Mouse (Mus musculus) intestine, embryonic 16.5 days (tissue): ENCODE data around the gene Nfe2l2. TPM values are rescaled to one million over a fixed set of nuclear protein-coding genes. Genes with fewer than 3 reads are reported as not detected.

Source experiments
- ATAC-seq: fragments of 200-750 bp; cut with Nextera tagmentation; 2 replicates; pipeline ENCODE4 v1.8.0; 2017; ENCODE audit warnings: moderate TSS enrichment, moderate library complexity
- H3K27ac ChIP-seq: fragments of 300-500 bp; sonication (generic); 2 replicates; pipeline ENCODE4 v1.5.1; 2014; ENCODE audit warnings: mild to moderate bottlenecking, low read length
- H3K27me3 ChIP-seq: fragments of 300-500 bp; sonication (generic); replicated peaks from 2 replicates; pipeline ENCODE4 v1.6.1; 2014; ENCODE audit warnings: low read length, control low read depth, mixed read lengths; ENCODE audit not compliant: control insufficient read depth, insufficient read depth
- H3K36me3 ChIP-seq: fragments of 300-500 bp; sonication (generic); 2 replicates; pipeline ENCODE4 v1.6.1; 2014; ENCODE audit warnings: low read length, control low read depth; ENCODE audit not compliant: control insufficient read depth, insufficient read depth
- H3K4me1 ChIP-seq: fragments of 300-500 bp; sonication (generic); 2 replicates; pipeline ENCODE4 v1.6.1; 2014; ENCODE audit warnings: low read length, control low read depth, mixed read lengths; ENCODE audit not compliant: control insufficient read depth, insufficient read depth
- H3K4me2 ChIP-seq: fragments of 300-500 bp; sonication (generic); 2 replicates; pipeline ENCODE4 v1.6.1; 2014; ENCODE audit warnings: low read depth, low read length, control low read depth
- H3K4me3 ChIP-seq: fragments of 300-500 bp; sonication (generic); 2 replicates; pipeline ENCODE4 v1.5.1; 2014; ENCODE audit warnings: mild to moderate bottlenecking, low read length
- H3K9ac ChIP-seq: fragments of 300-500 bp; sonication (generic); 2 replicates; pipeline ENCODE4 v1.6.1; 2014; ENCODE audit warnings: low read depth, low read length
- H3K9me3 ChIP-seq: fragments of 300-500 bp; sonication (generic); 2 replicates; pipeline ENCODE4 v1.6.1; 2016; ENCODE audit warnings: low read length, control low read depth; ENCODE audit not compliant: control insufficient read depth
- WGBS: fragments of 180-500 bp; shearing (Covaris S2); extraction: QIAGEN DNeasy Blood & Tissue Kit; methylation state at CpG from one replicate; pipeline ENCODE4 v1.1.7; 2014; 5-methylcytosine and 5-hydroxymethylcytosine counted together
- microRNA-seq: library from miRNA; unstranded; fragments of <30 nt; microRNA quantifications from one replicate; pipeline ENCODE4, GENCODE M21; 2016
- polyA plus RNA-seq: library from polyadenylated mRNA; unstranded; fragments of >200 nt; fragmentation: Nextera tagmentation; extraction: Ambion mirVana; gene quantifications from 2 replicates; pipeline ENCODE4 v1.2.1, GENCODE M21; 2015

Gene Nfe2l2
- polyA plus RNA-seq, 1 experiment from 2014 or later, result 112 TPM

- no peaks in the 10 kb centered on the region for H3K27me3 ChIP-seq
- ATAC-seq, result peak; percentile 32; the same call in 1 of the 2 replicates
- H3K36me3 ChIP-seq, result no peaks in the 10 kb centered on the region
- no peak overlapping the region for H3K9ac ChIP-seq
- WGBS, result 53% methylated on average over 6 of the region's 6 CpGs
- H3K4me3 ChIP-seq, result no peak overlapping the region
- H3K4me1 ChIP-seq, result peaks cover 8% of the 10 kb centered on the region
- H3K9me3 ChIP-seq, result no peaks in the 10 kb centered on the region
- H3K4me2 ChIP-seq, result no peak overlapping the region
- no peak overlapping the region; the same call in 1 of the 2 replicates for H3K27ac ChIP-seq
Observed at GRCm38 (mm10) chr2:75633381-75633780, 71.1 kb downstream of the Nfe2l2 start.

GRCm38 (mm10) chr2:75632721-75633181 lies 71.7 kb downstream of the Nfe2l2 start:
- H3K27me3 ChIP-seq, result no peaks in the 10 kb centered on the region
- H3K9ac ChIP-seq, result no peak overlapping the region
- H3K4me3 ChIP-seq, result no peak overlapping the region
- peaks cover 8% of the 10 kb centered on the region for H3K4me1 ChIP-seq
- H3K4me2 ChIP-seq, result no peak overlapping the region; the same call in 1 of the 2 replicates
- peak; percentile 67 for ATAC-seq
- WGBS, result 69% methylated on average over 12 of the region's 12 CpGs
- no peaks in the 10 kb centered on the region for H3K36me3 ChIP-seq
- no peak overlapping the region for H3K27ac ChIP-seq
- no peaks in the 10 kb centered on the region for H3K9me3 ChIP-seq

- Histone ChIP-seq H3K27ac (no peak overlapping the region), H3K36me3 (no peaks in the 10 kb centered on the region), H3K27me3 (no peaks in the 10 kb centered on the region), H3K4me2 (no peak overlapping the region), H3K4me1 (peaks cover 8% of the 10 kb centered on the region), H3K9me3 (no peaks in the 10 kb centered on the region), H3K4me3 (no peak overlapping the region), H3K9ac (no peak overlapping the region)
- no peak for ATAC-seq
- 82% methylated on average over 6 of the region's 6 CpGs for WGBS
Observed at GRCm38 (mm10) chr2:75632043-75632442, 72.4 kb downstream of the Nfe2l2 start.

- Histone ChIP-seq H3K36me3 (no peaks in the 10 kb centered on the region), H3K27me3 (no peaks in the 10 kb centered on the region), H3K9me3 (no peaks in the 10 kb centered on the region), H3K9ac (no peak overlapping the region), H3K27ac (no peak overlapping the region), H3K4me1 (peaks cover 8% of the 10 kb centered on the region), H3K4me3 (no peak overlapping the region), H3K4me2 (no peak overlapping the region)
- WGBS, result 68% methylated on average over 6 of the region's 6 CpGs
- ATAC-seq, result no peak
Observed at GRCm38 (mm10) chr2:75631421-75631820, 73.0 kb downstream of the Nfe2l2 start.

- Histone ChIP-seq H3K4me1 (peaks cover 3% of the 10 kb centered on the region), H3K27ac (no peak overlapping the region), H3K9ac (no peak overlapping the region), H3K4me2 (no peak overlapping the region), H3K4me3 (no peak overlapping the region), H3K9me3 (no peaks in the 10 kb centered on the region), H3K36me3 (no peaks in the 10 kb centered on the region), H3K27me3 (no peaks in the 10 kb centered on the region)
- 96% methylated on average over 8 of the region's 8 CpGs for WGBS
- no peak for ATAC-seq
Observed at GRCm38 (mm10) chr2:75628487-75628886, 76.0 kb downstream of the Nfe2l2 start.

- H3K4me2 ChIP-seq, result no peak overlapping the region
- no peaks in the 10 kb centered on the region for H3K27me3 ChIP-seq
- H3K4me3 ChIP-seq, result no peak overlapping the region
- WGBS, result 69% methylated on average over 6 of the region's 6 CpGs
- no peaks in the 10 kb centered on the region for H3K9me3 ChIP-seq
- no peak for ATAC-seq
- H3K9ac ChIP-seq, result no peak overlapping the region
- no peaks in the 10 kb centered on the region; the same call in 1 of the 2 replicates for H3K4me1 ChIP-seq
- no peaks in the 10 kb centered on the region for H3K36me3 ChIP-seq
- no peak overlapping the region for H3K27ac ChIP-seq
Observed at GRCm38 (mm10) chr2:75626597-75627440, 77.6 kb downstream of the Nfe2l2 start.

Small RNAs within 50 kb of the gene (microRNA-seq; reads per million reads assigned to microRNA genes)
- gene Gm24574, result not detected

Other genes with a start within 250 kb of the Nfe2l2 start
- gene Hnrnpa3, start 45.4 kb downstream of the Nfe2l2 start, polyA plus RNA-seq, result 215 and 254 TPM in 2 replicates
- 18.3 and 21.8 TPM in 2 replicates for gene Agps, start 127.5 kb upstream of the Nfe2l2 start, polyA plus RNA-seq
- gene Ttc30b, start 233.9 kb upstream of the Nfe2l2 start, polyA plus RNA-seq, result 8.2 and 8.3 TPM in 2 replicates